Mouse (Mus musculus) kidney, postnatal 0 days (tissue): ENCODE data around the gene Snx14. TPM values are rescaled to one million over a fixed set of nuclear protein-coding genes. Genes with fewer than 3 reads are reported as not detected.

Source experiments
- ATAC-seq: fragments of 200-750 bp; cut with Nextera tagmentation; replicated peaks from 2 replicates; pipeline ENCODE4 v1.8.0; 2017; ENCODE audit warnings: low read depth, moderate number of reproducible peaks, moderate TSS enrichment, moderate library complexity; ENCODE audit not compliant: low FRiP score
- DNase-seq: peaks from one replicate; pipeline ENCODE4 v3.0.0-alpha.2; 2016; ENCODE audit warnings: low spot score
- H3K27ac ChIP-seq: fragments of 300-500 bp; sonication (generic); 2 replicates; pipeline ENCODE4 v1.5.1; 2014; ENCODE audit warnings: mild to moderate bottlenecking
- H3K27me3 ChIP-seq: fragments of 300-500 bp; sonication (generic); 2 replicates; pipeline ENCODE4 v1.6.1; 2014; ENCODE audit warnings: low read length, mixed read lengths; ENCODE audit not compliant: insufficient read depth
- H3K36me3 ChIP-seq: fragments of 300-500 bp; sonication (generic); 2 replicates; pipeline ENCODE4 v1.6.1; 2014; ENCODE audit warnings: low read length, mixed read lengths; ENCODE audit not compliant: insufficient read depth
- H3K4me1 ChIP-seq: fragments of 300-500 bp; sonication (generic); replicated peaks from 2 replicates; pipeline ENCODE4 v1.6.1; 2014; ENCODE audit warnings: antibody characterized with exemption, low read length, mixed read lengths; ENCODE audit not compliant: insufficient read depth
- H3K4me2 ChIP-seq: fragments of 300-500 bp; sonication (generic); 2 replicates; pipeline ENCODE4 v1.6.1; 2014; ENCODE audit warnings: mild to moderate bottlenecking, low read length, moderate library complexity, mixed read lengths
- H3K4me3 ChIP-seq: fragments of 300-500 bp; sonication (generic); replicated peaks from 2 replicates; pipeline ENCODE4 v1.5.1; 2014; ENCODE audit warnings: low read depth, low read length
- H3K9ac ChIP-seq: fragments of 300-500 bp; sonication (generic); 2 replicates; pipeline ENCODE4 v1.6.1; 2014; ENCODE audit warnings: low read depth, low read length
- H3K9me3 ChIP-seq: fragments of 300-500 bp; sonication (generic); replicated peaks from 2 replicates; pipeline ENCODE4 v1.6.1; 2016; ENCODE audit warnings: low read length, inconsistent platforms, mixed read lengths
- CTCF ChIP-seq: IDR thresholded peaks from 2 replicates; pipeline ENCODE4 v1.5.1; 2016; ENCODE audit warnings: antibody characterized with exemption, low read depth, mild to moderate bottlenecking, moderate library complexity
- WGBS: fragments of 180-500 bp; shearing (Covaris S2); extraction: QIAGEN DNeasy Blood & Tissue Kit; methylation state at CpG from one replicate; pipeline ENCODE4 v1.1.7; 2014; 5-methylcytosine and 5-hydroxymethylcytosine counted together
- polyA plus RNA-seq: library from polyadenylated mRNA; unstranded; fragments of >200 nt; fragmentation: Nextera tagmentation; extraction: Ambion mirVana; gene quantifications from 2 replicates; pipeline ENCODE4 v1.2.1, GENCODE M21; 2015

The Snx14 gene
- polyA plus RNA-seq, 1 experiment from 2014 or later: 20.9 TPM

GRCm38 (mm10) chr9:88377483-88377882, 61.3 kb downstream of the Snx14 start:
- Histone ChIP-seq H3K9ac (no peak overlapping the region), H3K36me3 (peaks cover 13% of the 10 kb centered on the region), H3K9me3 (no peaks in the 10 kb centered on the region), H3K4me3 (no peak overlapping the region), H3K27me3 (no peaks in the 10 kb centered on the region), H3K27ac (no peak overlapping the region), H3K4me1 (no peaks in the 10 kb centered on the region), H3K4me2 (no peak overlapping the region)
- DNase-seq: no peak
- TF ChIP-seq CTCF: no peak
- WGBS: 85% methylated on average over 5 of the region's 5 CpGs
- ATAC-seq: no peak

GRCm38 (mm10) chr9:88373001-88373400, 65.8 kb downstream of the Snx14 start:
- Histone ChIP-seq H3K36me3 (no peaks in the 10 kb centered on the region), H3K27me3 (no peaks in the 10 kb centered on the region), H3K9ac (no peak overlapping the region), H3K9me3 (no peaks in the 10 kb centered on the region), H3K4me2 (no peak overlapping the region), H3K4me1 (no peaks in the 10 kb centered on the region), H3K27ac (no peak overlapping the region), H3K4me3 (no peak overlapping the region)
- ATAC-seq (no peak), DNase-seq (no peak)
- no peak for TF ChIP-seq CTCF
- 88% methylated on average over 2 of the region's 2 CpGs for WGBS

GRCm38 (mm10) chr9:88371201-88371600, 67.6 kb downstream of the Snx14 start:
- Histone ChIP-seq H3K4me1 (no peaks in the 10 kb centered on the region), H3K4me3 (no peak overlapping the region), H3K36me3 (no peaks in the 10 kb centered on the region), H3K4me2 (no peak overlapping the region), H3K9me3 (no peaks in the 10 kb centered on the region), H3K9ac (no peak overlapping the region), H3K27me3 (no peaks in the 10 kb centered on the region), H3K27ac (no peak overlapping the region)
- TF ChIP-seq CTCF: no peak
- ATAC-seq: no peak
- no peak for DNase-seq
- WGBS: 90% methylated on average over 2 of the region's 2 CpGs

- WGBS: 90% methylated on average over 2 of the region's 2 CpGs
- TF ChIP-seq CTCF: no peak
- ATAC-seq (no peak), DNase-seq (no peak)
- no peak overlapping the region for H3K4me2 ChIP-seq
- no peak overlapping the region for H3K27ac ChIP-seq
- no peaks in the 10 kb centered on the region for H3K36me3 ChIP-seq
- H3K4me3 ChIP-seq: no peak overlapping the region
- no peaks in the 10 kb centered on the region for H3K27me3 ChIP-seq
- no peaks in the 10 kb centered on the region for H3K4me1 ChIP-seq
- H3K9ac ChIP-seq: no peak overlapping the region
- no peaks in the 10 kb centered on the region for H3K9me3 ChIP-seq
These were observed 69.1 kb downstream of the Snx14 start for GRCm38 (mm10) chr9:88369666-88370065.

- H3K36me3 ChIP-seq: no peaks in the 10 kb centered on the region
- no peaks in the 10 kb centered on the region for H3K27me3 ChIP-seq
- no peak for TF ChIP-seq CTCF
- H3K27ac ChIP-seq: no peak overlapping the region
- no peak overlapping the region for H3K4me3 ChIP-seq
- WGBS: 97% methylated on average over 5 of the region's 5 CpGs
- H3K4me2 ChIP-seq: no peak overlapping the region
- H3K9me3 ChIP-seq: no peaks in the 10 kb centered on the region
- ATAC-seq (no peak), DNase-seq (no peak)
- no peaks in the 10 kb centered on the region for H3K4me1 ChIP-seq
- no peak overlapping the region for H3K9ac ChIP-seq
These were observed 70.3 kb downstream of the Snx14 start for GRCm38 (mm10) chr9:88368476-88368875.

GRCm38 (mm10) chr9:88367751-88368150, 71.0 kb downstream of the Snx14 start:
- no peak for TF ChIP-seq CTCF
- Histone ChIP-seq H3K27ac (no peak overlapping the region), H3K27me3 (no peaks in the 10 kb centered on the region), H3K9ac (no peak overlapping the region), H3K36me3 (no peaks in the 10 kb centered on the region), H3K4me2 (no peak overlapping the region), H3K9me3 (no peaks in the 10 kb centered on the region), H3K4me1 (no peaks in the 10 kb centered on the region), H3K4me3 (no peak overlapping the region)
- no peak for DNase-seq
- no peak for ATAC-seq
- WGBS: 74% methylated on average over 1 of the region's 1 CpGs

GRCm38 (mm10) chr9:88367322-88367721, 71.4 kb downstream of the Snx14 start:
- no peak overlapping the region for H3K27ac ChIP-seq
- H3K27me3 ChIP-seq: no peaks in the 10 kb centered on the region
- no peaks in the 10 kb centered on the region for H3K9me3 ChIP-seq
- H3K9ac ChIP-seq: no peak overlapping the region
- H3K4me3 ChIP-seq: no peak overlapping the region
- ATAC-seq (no peak), DNase-seq (no peak)
- 86% methylated on average over 5 of the region's 5 CpGs for WGBS
- no peak overlapping the region for H3K4me2 ChIP-seq
- no peaks in the 10 kb centered on the region for H3K36me3 ChIP-seq
- TF ChIP-seq CTCF: no peak
- no peaks in the 10 kb centered on the region for H3K4me1 ChIP-seq
